Mouse (Mus musculus) megakaryocyte progenitor cell, adult 5-6 weeks (primary cell): ENCODE data around the gene 5430402E10Rik. TPM values are rescaled to one million over a fixed set of nuclear protein-coding genes. Genes with fewer than 3 reads are reported as not detected.
"Not testable (repeated sequence)": the region's sequence is repeated elsewhere in the genome, so short reads cannot be mapped to it uniquely, and the experiment has no call there.

Source experiments
- ATAC-seq: replicated peaks from 2 replicates; pipeline ENCODE4 v1.8.0; 2016; ENCODE audit warnings: mild to moderate bottlenecking, moderate TSS enrichment, inconsistent platforms; ENCODE audit not compliant: poor library complexity
- total RNA-seq, 2 experiments: library from RNA; stranded (forward) in 1 of 2; stranded (reverse) in 1 of 2; fragments of 157-497, 149-512 nt in 1 of 2; fragments of 200-1000 nt in 1 of 2; gene quantifications; 2 replicates each; pipeline versions ENCODE4 v1.2.3 to v1.2.4; 2015 to 2017

5430402E10Rik gene
- total RNA-seq (2015) (not detected in 2 replicates), total RNA-seq (2017) (not detected in 2 replicates)

DNA sequence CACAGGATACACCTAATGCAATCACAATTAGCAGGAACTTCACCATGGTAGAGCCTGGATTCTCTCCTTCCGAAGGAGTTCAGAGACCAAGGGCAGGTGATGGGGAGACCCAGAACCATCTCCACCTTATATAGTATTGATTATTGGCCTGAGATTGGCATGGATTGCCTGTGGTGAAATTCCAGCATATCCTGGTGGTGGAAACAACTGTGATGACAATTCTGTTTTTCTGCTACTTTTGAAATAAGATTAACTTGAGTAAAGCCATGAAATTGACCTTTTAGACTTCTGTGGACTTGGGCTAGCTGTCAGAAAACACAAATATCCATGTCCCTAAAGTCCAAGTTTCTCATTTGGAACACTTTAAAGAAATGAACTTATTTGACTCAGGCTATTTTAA, at the start of gene 5430402E10Rik:
Gene 5430402E10Rik, minus strand, starts transcription at position 101 of the 400 bp plus-strand sequence.
- ATAC-seq: not testable (repeated sequence)

GRCm38 (mm10) chrX:77880033-77880432, 44.8 kb downstream of the 5430402E10Rik start:
- ATAC-seq: 0 out of 2 replicates have a peak, but pooled peaks have one; percentile 37

Other genes with a start within 250 kb of the 5430402E10Rik start
- 14.6 and 14.9 TPM in 2 replicates for gene Prkx, start 128.8 kb downstream of the 5430402E10Rik start, total RNA-seq (2015)
- gene Prkx, start 128.8 kb downstream of the 5430402E10Rik start, total RNA-seq (2017): 5.7 TPM in 2 replicates
- not detected in 2 replicates for gene Pbsn, start 71.4 kb downstream of the 5430402E10Rik start, total RNA-seq (2015)
- not detected in 2 replicates for gene Pbsn, start 71.4 kb downstream of the 5430402E10Rik start, total RNA-seq (2017)
- not detected in 2 replicates for gene Gm14744, start 60.3 kb downstream of the 5430402E10Rik start, total RNA-seq (2015)
- not detected in 2 replicates for gene Gm14744, start 60.3 kb downstream of the 5430402E10Rik start, total RNA-seq (2017)
- not detected in 2 replicates for gene Obp1a, start 166.3 kb upstream of the 5430402E10Rik start, total RNA-seq (2015)
- gene Obp1a, start 166.3 kb upstream of the 5430402E10Rik start, total RNA-seq (2017): not detected in 2 replicates
- not detected in 2 replicates for gene Gm5938, start 200.4 kb upstream of the 5430402E10Rik start, total RNA-seq (2015)
- gene Gm5938, start 200.4 kb upstream of the 5430402E10Rik start, total RNA-seq (2017): not detected in 2 replicates